Mouse (Mus musculus): ENCODE data around the gene Umad1. TPM values are rescaled to one million over a fixed set of nuclear protein-coding genes. Genes with fewer than 3 reads are reported as not detected.

Umad1 gene
- polyA plus RNA-seq, 1 experiment from 2014 or later = 23.4 TPM

- H3K36me3 ChIP-seq = no peaks in the 10 kb centered on the region
- H3K4me2 ChIP-seq = no peak overlapping the region
- WGBS = 70% methylated on average over 17 of the region's 17 CpGs
- H3K4me1 ChIP-seq = peaks cover 36% of the 10 kb centered on the region
- H3K4me3 ChIP-seq = no peak overlapping the region
- H3K27ac ChIP-seq (replicated peaks) = no peak overlapping the region
- no peak overlapping the region for H3K9ac ChIP-seq
- ATAC-seq (ENCODE audit: extremely low read depth, insufficient number of reproducible peaks, low FRiP score, low TSS enrichment) = no peak
- no peaks in the 10 kb centered on the region for H3K9me3 ChIP-seq
- H3K27me3 ChIP-seq (replicated peaks) = no peaks in the 10 kb centered on the region
Observed at GRCm38 (mm10) chr6:8484437-8485275, 225.6 kb downstream of the Umad1 start.

DNA sequence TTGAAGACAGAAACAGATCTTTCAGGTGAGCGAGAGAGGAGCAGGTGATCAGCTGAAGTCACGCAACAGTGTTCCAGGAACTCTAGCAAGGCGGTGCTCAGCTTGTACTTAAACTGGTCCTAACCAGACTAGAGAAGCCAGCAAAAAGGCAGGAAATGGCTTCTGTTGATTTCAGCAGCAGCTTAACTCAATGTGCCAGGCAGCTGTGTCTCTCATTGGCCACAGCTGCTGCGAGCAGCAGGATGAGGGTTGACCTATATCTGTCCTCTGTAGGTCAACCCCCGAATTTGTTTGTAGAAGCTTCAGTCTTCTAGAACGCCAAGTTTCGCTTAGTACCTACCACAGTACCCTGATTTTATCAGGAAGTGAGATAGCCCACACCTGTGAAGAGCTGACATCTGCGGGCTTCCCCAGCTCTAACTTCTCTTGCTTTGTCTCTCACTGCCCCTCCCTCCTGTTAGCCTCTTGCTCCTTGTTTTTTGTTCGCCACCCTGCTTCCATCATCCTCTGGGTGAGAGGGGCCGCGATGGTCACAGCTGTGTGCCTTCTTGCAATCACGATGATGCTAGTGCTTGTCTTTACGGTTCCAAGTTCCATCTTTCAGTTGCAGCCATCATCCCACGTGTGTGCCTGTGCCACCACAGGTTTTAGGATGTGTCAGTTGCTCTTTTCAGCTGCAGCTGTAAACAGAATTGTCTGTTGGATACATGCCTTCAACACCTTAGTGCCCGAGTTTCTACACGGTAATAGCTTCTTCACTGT lies 226.5 kb downstream of the Umad1 start:
- Histone ChIP-seq H3K27me3 (replicated peaks) (no peaks in the 10 kb centered on the region), H3K4me1 (peaks cover 34% of the 10 kb centered on the region), H3K9ac (no peak overlapping the region), H3K4me2 (no peak overlapping the region), H3K4me3 (no peak overlapping the region), H3K9me3 (no peaks in the 10 kb centered on the region), H3K27ac (replicated peaks) (no peak overlapping the region), H3K36me3 (no peaks in the 10 kb centered on the region)
- ATAC-seq (ENCODE audit: extremely low read depth, insufficient number of reproducible peaks, low FRiP score, low TSS enrichment) = no peak
- 66% methylated on average over 16 of the region's 16 CpGs for WGBS

- H3K9ac ChIP-seq = 0 out of 2 replicates have a peak overlapping the region, but pooled peaks have one; percentile 10
- no peak overlapping the region for H3K27ac ChIP-seq (replicated peaks)
- 87% methylated on average over 17 of the region's 17 CpGs for WGBS
- no peak for ATAC-seq (ENCODE audit: extremely low read depth, insufficient number of reproducible peaks, low FRiP score, low TSS enrichment)
- no peaks in the 10 kb centered on the region for H3K36me3 ChIP-seq
- H3K9me3 ChIP-seq = no peaks in the 10 kb centered on the region
- H3K27me3 ChIP-seq (replicated peaks) = no peaks in the 10 kb centered on the region
- H3K4me1 ChIP-seq = peaks cover 34% of the 10 kb centered on the region
- no peak overlapping the region for H3K4me2 ChIP-seq
- H3K4me3 ChIP-seq = no peak overlapping the region
Observed at GRCm38 (mm10) chr6:8486391-8487043, 227.4 kb downstream of the Umad1 start.

DNA sequence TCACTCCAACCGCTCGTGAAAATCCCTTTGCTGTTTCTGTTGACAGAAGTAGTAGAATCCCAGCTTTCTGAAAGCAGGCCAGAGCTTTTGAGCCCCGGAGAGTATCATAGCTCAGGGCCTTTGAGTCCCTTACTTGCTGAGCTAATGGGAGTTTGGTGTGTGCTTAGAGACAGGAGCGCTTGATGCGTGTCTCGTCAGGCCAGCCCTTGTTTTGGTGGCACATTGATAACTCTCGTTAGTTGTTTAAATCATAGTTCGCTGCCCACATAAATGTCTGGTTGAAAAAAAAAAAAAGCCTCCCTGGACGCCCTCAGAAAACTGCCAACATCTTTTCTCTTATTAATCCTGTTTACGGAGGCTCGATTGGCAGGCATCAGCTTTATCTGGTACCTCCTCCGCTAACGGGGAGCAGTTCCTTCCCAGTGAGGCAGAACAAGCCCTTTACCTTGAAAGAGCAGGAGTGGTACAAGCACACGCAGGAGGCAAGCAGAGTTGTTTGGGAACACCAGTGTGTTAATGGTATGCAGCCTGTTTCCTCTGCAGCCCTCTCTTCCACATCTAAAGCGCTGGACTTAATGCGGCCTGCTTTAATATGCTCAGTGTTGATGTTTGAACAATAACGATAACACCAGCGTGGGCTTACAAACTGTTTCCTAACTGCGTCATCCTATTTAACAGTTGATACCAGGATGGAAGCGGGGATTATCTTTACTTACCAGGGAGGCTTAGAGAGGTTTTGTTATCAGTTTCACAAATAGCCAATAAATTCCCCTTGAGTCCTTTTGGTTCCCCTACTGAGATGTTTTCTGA lies 228.2 kb downstream of the Umad1 start:
- H3K4me1 ChIP-seq = peaks cover 34% of the 10 kb centered on the region
- H3K4me2 ChIP-seq = peak overlapping the region; percentile 37
- H3K4me3 ChIP-seq = no peak overlapping the region
- 40% methylated on average over 20 of the region's 20 CpGs for WGBS
- H3K27ac ChIP-seq (replicated peaks) = no peak overlapping the region
- no peaks in the 10 kb centered on the region for H3K27me3 ChIP-seq (replicated peaks)
- H3K9ac ChIP-seq = peak overlapping the region; percentile 56
- no peaks in the 10 kb centered on the region for H3K36me3 ChIP-seq
- no peak for ATAC-seq (ENCODE audit: extremely low read depth, insufficient number of reproducible peaks, low FRiP score, low TSS enrichment)
- no peaks in the 10 kb centered on the region for H3K9me3 ChIP-seq

DNA sequence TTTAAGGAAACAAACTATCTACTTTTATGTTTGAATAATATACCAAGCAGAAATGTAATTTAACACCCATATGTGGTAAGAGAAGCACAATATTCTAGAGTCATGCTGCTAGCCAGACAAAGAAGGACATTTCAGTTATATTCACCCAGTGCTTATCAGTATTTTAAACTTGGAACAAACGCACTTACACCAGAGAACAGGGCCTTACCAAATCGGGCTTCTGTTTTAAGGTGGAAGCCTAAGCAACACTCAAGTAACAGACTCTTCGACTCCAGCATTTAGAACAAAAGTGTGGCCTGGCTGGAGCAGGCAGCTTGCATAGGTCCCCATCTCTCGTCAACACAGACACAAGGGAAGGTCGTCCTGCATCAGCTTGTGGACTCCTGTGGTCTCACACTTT lies 229.2 kb downstream of the Umad1 start:
- H3K36me3 ChIP-seq = no peaks in the 10 kb centered on the region
- no peak overlapping the region for H3K4me3 ChIP-seq
- no peak for ATAC-seq (ENCODE audit: extremely low read depth, insufficient number of reproducible peaks, low FRiP score, low TSS enrichment)
- 23% methylated on average over 5 of the region's 5 CpGs for WGBS
- H3K9ac ChIP-seq = no peak overlapping the region
- H3K9me3 ChIP-seq = no peaks in the 10 kb centered on the region
- H3K27me3 ChIP-seq (replicated peaks) = no peaks in the 10 kb centered on the region
- no peak overlapping the region for H3K27ac ChIP-seq (replicated peaks)
- peaks cover 34% of the 10 kb centered on the region for H3K4me1 ChIP-seq
- no peak overlapping the region for H3K4me2 ChIP-seq

DNA sequence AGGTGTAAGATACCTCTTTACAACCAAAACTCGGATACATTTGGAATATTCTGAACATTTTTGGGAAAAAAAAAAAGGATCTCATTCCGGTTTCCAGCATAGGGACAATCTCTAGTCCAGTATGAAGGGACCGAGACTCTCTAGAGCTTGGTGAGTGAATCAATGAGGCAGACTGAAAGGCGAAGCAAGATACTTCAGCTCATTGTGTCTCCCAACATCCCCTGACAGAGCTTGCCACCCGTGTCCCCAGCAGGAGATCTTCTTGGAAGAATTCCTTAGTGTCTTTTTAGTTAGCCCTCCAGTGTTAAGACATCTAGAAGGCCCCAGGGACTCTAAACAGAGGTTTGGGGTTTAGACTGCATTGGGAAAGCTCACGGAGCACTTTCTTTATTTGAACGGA lies 230.2 kb downstream of the Umad1 start:
- Histone ChIP-seq H3K27me3 (replicated peaks) (no peaks in the 10 kb centered on the region), H3K4me3 (no peak overlapping the region), H3K4me1 (peaks cover 34% of the 10 kb centered on the region), H3K9ac (no peak overlapping the region), H3K27ac (replicated peaks) (no peak overlapping the region), H3K9me3 (no peaks in the 10 kb centered on the region), H3K36me3 (no peaks in the 10 kb centered on the region), H3K4me2 (no peak overlapping the region)
- 80% methylated on average over 7 of the region's 7 CpGs for WGBS
- ATAC-seq (ENCODE audit: extremely low read depth, insufficient number of reproducible peaks, low FRiP score, low TSS enrichment) = no peak

DNA sequence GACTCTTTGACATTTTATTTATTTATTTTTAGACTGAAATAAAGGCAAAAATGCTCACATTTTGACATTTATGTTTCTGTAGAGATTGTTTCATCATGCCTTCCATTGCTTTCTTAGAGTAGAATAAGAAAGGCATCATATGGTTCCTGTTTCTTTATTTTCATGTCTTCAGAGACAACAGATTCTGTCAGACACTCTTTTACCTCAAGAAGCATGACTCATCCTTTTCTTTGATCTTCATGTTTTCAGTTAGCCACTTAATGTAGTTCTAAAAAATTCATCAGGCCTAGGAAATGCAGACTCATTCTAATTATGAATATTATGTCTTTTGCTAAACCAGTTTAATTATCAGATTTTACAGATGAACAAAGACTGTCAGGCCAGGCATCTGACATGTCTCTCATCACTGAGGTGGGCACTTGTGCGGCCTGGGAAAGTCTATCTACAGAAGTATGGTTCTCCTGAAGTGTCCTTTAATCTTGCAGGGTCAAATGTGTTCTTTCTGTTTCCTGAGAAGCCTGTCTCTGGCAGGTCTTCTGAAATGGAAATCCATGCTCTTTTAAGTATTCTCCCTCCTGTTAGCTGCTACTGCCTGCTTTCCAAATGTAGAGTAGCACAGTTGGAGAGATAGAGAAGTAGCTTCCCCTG lies 231.0 kb downstream of the Umad1 start:
- H3K4me2 ChIP-seq = no peak overlapping the region
- H3K36me3 ChIP-seq = no peaks in the 10 kb centered on the region
- WGBS = 67% methylated on average over 1 of the region's 1 CpGs

GRCm38 (mm10) chr6:8492248-8492647 lies 233.2 kb downstream of the Umad1 start:
- WGBS = 82% methylated on average over 3 of the region's 3 CpGs

More for the DNA sequence above, 231.0 kb downstream of the Umad1 start:
- H3K4me1 ChIP-seq = peaks cover 31% of the 10 kb centered on the region
- H3K9me3 ChIP-seq = no peaks in the 10 kb centered on the region
- H3K27ac ChIP-seq (replicated peaks) = no peak overlapping the region
- ATAC-seq (ENCODE audit: extremely low read depth, insufficient number of reproducible peaks, low FRiP score, low TSS enrichment) = no peak
- no peak overlapping the region for H3K4me3 ChIP-seq
- H3K27me3 ChIP-seq (replicated peaks) = no peaks in the 10 kb centered on the region
- no peak overlapping the region for H3K9ac ChIP-seq

DNA sequence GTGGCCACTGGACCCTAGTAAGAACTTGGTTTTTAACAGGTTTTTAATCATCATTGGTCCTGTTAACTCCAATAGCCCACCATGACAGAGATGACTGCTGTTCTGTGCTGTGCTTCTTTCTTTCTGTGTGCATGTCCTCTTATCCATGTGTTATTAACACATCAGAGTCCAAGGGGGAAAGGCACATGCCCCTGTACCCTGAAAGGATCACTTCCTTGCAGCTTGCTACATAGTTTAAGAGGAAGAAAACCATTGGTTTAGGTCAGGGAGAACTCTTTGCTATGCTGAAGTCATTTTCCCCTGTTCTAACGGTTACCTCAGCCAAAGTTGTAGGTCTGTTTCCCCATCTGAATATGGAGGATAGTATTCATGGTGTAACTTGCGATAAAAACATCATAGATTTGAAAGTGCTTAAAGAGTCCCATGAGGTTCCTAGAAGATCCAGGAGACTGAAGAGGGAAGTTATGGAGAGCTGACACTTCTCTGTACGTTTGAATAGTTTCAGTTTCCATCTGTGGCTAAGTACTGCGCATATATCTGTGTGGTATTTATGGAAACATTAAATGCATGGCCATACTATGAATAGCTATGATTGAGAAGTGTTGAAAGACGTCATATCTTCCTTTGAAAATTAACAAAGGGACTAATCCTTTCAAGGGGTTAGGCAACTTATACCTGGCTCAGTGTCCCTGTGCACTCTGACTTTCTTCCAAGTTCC lies 236.2 kb downstream of the Umad1 start:
- no peak for ATAC-seq (ENCODE audit: extremely low read depth, insufficient number of reproducible peaks, low FRiP score, low TSS enrichment)
- H3K27me3 ChIP-seq (replicated peaks) = no peaks in the 10 kb centered on the region
- no peak overlapping the region for H3K9ac ChIP-seq
- WGBS = 60% methylated on average over 5 of the region's 5 CpGs
- H3K4me3 ChIP-seq = no peak overlapping the region
- peaks cover 13% of the 10 kb centered on the region for H3K4me1 ChIP-seq
- H3K27ac ChIP-seq (replicated peaks) = no peak overlapping the region
- no peaks in the 10 kb centered on the region; the same call in 1 of the 2 replicates for H3K9me3 ChIP-seq
- H3K36me3 ChIP-seq = no peaks in the 10 kb centered on the region
- H3K4me2 ChIP-seq = peak overlapping the region; percentile 42

More at GRCm38 (mm10) chr6:8492248-8492647, 233.2 kb downstream of the Umad1 start:
- Histone ChIP-seq H3K9me3 (no peaks in the 10 kb centered on the region), H3K4me2 (no peak overlapping the region), H3K36me3 (no peaks in the 10 kb centered on the region), H3K4me3 (no peak overlapping the region), H3K27me3 (replicated peaks) (no peaks in the 10 kb centered on the region), H3K27ac (replicated peaks) (no peak overlapping the region), H3K4me1 (peaks cover 26% of the 10 kb centered on the region), H3K9ac (no peak overlapping the region)
- ATAC-seq (ENCODE audit: extremely low read depth, insufficient number of reproducible peaks, low FRiP score, low TSS enrichment) = no peak

GRCm38 (mm10) chr6:8495827-8496222 lies 236.7 kb downstream of the Umad1 start:
- no peaks in the 10 kb centered on the region for H3K27me3 ChIP-seq (replicated peaks)
- ATAC-seq (ENCODE audit: extremely low read depth, insufficient number of reproducible peaks, low FRiP score, low TSS enrichment) = no peak
- H3K4me1 ChIP-seq = peaks cover 13% of the 10 kb centered on the region
- H3K9me3 ChIP-seq = no peaks in the 10 kb centered on the region; the same call in 1 of the 2 replicates
- no peak overlapping the region for H3K4me3 ChIP-seq
- H3K4me2 ChIP-seq = peak overlapping the region; percentile 42
- WGBS = 59% methylated on average over 4 of the region's 4 CpGs
- H3K9ac ChIP-seq = no peak overlapping the region
- H3K27ac ChIP-seq (replicated peaks) = no peak overlapping the region
- no peaks in the 10 kb centered on the region for H3K36me3 ChIP-seq

Data from heart, embryonic 13.5 days (tissue).